Mouse (Mus musculus): ENCODE measurements around the gene Ror1.

DNA sequence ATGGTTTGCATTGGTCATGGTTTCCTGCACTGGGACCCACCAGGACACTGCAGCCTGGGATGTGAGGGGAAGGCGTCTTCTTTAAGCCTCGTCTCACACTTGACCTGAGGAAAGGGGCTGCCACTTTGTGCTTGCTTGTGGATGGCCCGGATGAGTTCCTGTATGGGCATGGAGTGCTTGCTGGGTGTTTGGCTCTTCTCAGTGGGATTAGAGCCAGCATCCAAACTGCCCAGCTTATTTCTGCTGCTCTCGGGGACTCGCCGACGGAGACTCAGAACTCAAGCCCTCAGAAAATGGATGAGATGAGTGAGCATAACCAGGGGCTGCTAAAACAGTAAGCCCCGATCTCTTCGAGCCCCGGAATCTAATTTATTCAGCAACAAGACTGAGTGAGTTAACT lies 157.1 kb downstream of the Ror1 start:
- TF ChIP-seq EP300 (IDR thresholded peaks at IDR 0.05; ENCODE audit: low read depth) (no peak), CTCF (IDR thresholded peaks at IDR 0.05; ENCODE audit: low read depth) (no peak)
